Mouse (Mus musculus): ENCODE data around the gene Sept12. TPM values are rescaled to one million over a fixed set of nuclear protein-coding genes. Genes with fewer than 3 reads are reported as not detected.

Sept12 gene
- polyA plus RNA-seq, 1 experiment from 2014 or later = not detected

GRCm38 (mm10) chr16:4938461-4938860 lies 59.2 kb downstream of the Sept12 start, which contains the start of gene Nudt16l1:
Nudt16l1 (plus strand) TSS chr16:4938761.
- H3K36me3 ChIP-seq (ENCODE audit: control insufficient read depth, insufficient read depth, low read length) = peaks cover 16% of the 10 kb centered on the region; the same call in 1 of the 2 replicates
- ATAC-seq (ENCODE audit: low FRiP score) = peak; percentile 6; the same call in 1 of the 2 replicates
- H3K9me3 ChIP-seq (ENCODE audit: control insufficient read depth, low read length) = no peaks in the 10 kb centered on the region
- peak within 1 kb of the TSS; percentile 83 for H3K9ac ChIP-seq (ENCODE audit: low read depth, low read length)
- 7% methylated on average over 2 of the region's 2 CpGs for WGBS
- H3K27ac ChIP-seq (ENCODE audit: low read depth, low read length) = peak within 1 kb of the TSS; percentile 70
- H3K27me3 ChIP-seq (ENCODE audit: control insufficient read depth, insufficient read depth, low read length) = no peaks in the 10 kb centered on the region
- peak within 1 kb of the TSS; percentile 81 for H3K4me2 ChIP-seq (replicated peaks; ENCODE audit: low read depth, low read length)
- peaks cover 2% of the 10 kb centered on the region; the same call in 1 of the 2 replicates for H3K4me1 ChIP-seq (replicated peaks; ENCODE audit: control insufficient read depth, insufficient read depth, low read length)
- DNase-seq (ENCODE audit: low spot score) = no peak
- peak within 1 kb of the TSS; percentile 71 for H3K4me3 ChIP-seq (ENCODE audit: low read depth, low read length)

DNA sequence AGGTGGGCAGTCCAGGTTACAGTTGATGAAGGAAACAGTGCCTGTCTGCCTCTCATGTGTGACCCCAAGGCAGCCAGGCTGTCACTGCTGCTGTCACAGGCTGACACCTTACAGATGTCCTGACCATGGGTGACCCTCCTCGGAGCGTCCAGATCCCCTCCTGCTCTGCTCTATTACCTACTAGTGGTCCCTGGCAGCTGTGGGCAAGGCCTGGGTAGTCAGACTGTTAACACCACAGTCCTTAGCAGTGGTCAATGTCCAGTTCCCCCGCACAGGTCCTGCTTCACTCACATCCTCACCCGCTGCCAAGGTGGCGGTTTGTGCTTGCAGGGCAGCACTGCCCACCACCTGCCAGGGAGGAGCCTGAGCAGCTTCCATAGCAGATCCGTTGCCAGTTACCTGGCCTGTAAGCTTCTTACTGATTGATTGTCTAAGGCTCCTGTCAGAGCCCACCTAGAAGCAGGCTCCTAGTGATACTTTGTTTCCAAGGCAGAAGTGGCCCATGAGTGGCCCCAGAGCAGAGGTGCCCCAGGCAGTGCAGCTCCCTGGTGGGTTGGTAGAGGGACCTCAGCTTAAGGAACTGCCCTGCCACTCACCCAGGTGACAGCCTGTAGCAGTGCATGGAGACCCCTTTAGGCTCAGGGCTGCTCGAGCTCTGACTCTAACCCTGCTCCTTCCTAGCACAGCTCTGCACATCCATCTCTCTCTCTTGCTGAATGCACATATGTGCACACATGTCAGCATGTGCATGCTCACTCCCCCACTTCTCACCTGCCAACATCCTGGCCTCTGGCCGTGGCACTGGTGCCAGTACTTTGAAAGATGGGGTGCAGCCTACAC lies 60.1 kb downstream of the Sept12 start:
- Histone ChIP-seq H3K4me1 (replicated peaks; ENCODE audit: control insufficient read depth, insufficient read depth, low read length) (peaks cover 2% of the 10 kb centered on the region; the same call in 1 of the 2 replicates), H3K9ac (ENCODE audit: low read depth, low read length) (no peak overlapping the region), H3K36me3 (ENCODE audit: control insufficient read depth, insufficient read depth, low read length) (peaks cover 12% of the 10 kb centered on the region; the same call in 1 of the 2 replicates), H3K27ac (ENCODE audit: low read depth, low read length) (no peak overlapping the region), H3K4me3 (ENCODE audit: low read depth, low read length) (no peak overlapping the region), H3K27me3 (ENCODE audit: control insufficient read depth, insufficient read depth, low read length) (no peaks in the 10 kb centered on the region), H3K9me3 (ENCODE audit: control insufficient read depth, low read length) (no peaks in the 10 kb centered on the region), H3K4me2 (replicated peaks; ENCODE audit: low read depth, low read length) (no peak overlapping the region)
- 87% methylated on average over 8 of the region's 8 CpGs for WGBS
- no peak for DNase-seq (ENCODE audit: low spot score)
- ATAC-seq (ENCODE audit: low FRiP score) = no peak

Other genes with a start within 250 kb of the Sept12 start
- gene Cdip1, start 207.6 kb downstream of the Sept12 start, polyA plus RNA-seq (2014; fragmentation: Nextera tagmentation; extraction: Ambion mirVana) = 76.1 and 80.5 TPM in 2 replicates
- gene 4930562C15Rik, start 162.4 kb downstream of the Sept12 start, polyA plus RNA-seq (2014; fragmentation: Nextera tagmentation; extraction: Ambion mirVana) = 0.11 and 0.17 TPM in 2 replicates
- gene Ubald1, start 117.5 kb downstream of the Sept12 start, polyA plus RNA-seq (2014; fragmentation: Nextera tagmentation; extraction: Ambion mirVana) = 26.1 and 28.9 TPM in 2 replicates
- gene Mgrn1, start 111.6 kb downstream of the Sept12 start, polyA plus RNA-seq (2014; fragmentation: Nextera tagmentation; extraction: Ambion mirVana) = 61.3 and 68.8 TPM in 2 replicates
- 131 and 138 TPM in 2 replicates for gene Nudt16l1, start 59.1 kb downstream of the Sept12 start, polyA plus RNA-seq (2014; fragmentation: Nextera tagmentation; extraction: Ambion mirVana)
- gene Anks3, start 33.6 kb downstream of the Sept12 start, polyA plus RNA-seq (2014; fragmentation: Nextera tagmentation; extraction: Ambion mirVana) = 41.1 and 46.6 TPM in 2 replicates
- gene Smim22, start 9.4 kb upstream of the Sept12 start, polyA plus RNA-seq (2014; fragmentation: Nextera tagmentation; extraction: Ambion mirVana) = 3.5 and 4.5 TPM in 2 replicates
- 74.1 and 84.9 TPM in 2 replicates for gene Rogdi, start 15.7 kb upstream of the Sept12 start, polyA plus RNA-seq (2014; fragmentation: Nextera tagmentation; extraction: Ambion mirVana)
- 112 and 168 TPM in 2 replicates for gene Glyr1, start 52.0 kb upstream of the Sept12 start, polyA plus RNA-seq (2014; fragmentation: Nextera tagmentation; extraction: Ambion mirVana)
- 23.4 and 25.1 TPM in 2 replicates for gene Ubn1, start 52.2 kb upstream of the Sept12 start, polyA plus RNA-seq (2014; fragmentation: Nextera tagmentation; extraction: Ambion mirVana)
- 0.81 and 1.2 TPM in 2 replicates for gene Ppl, start 134.6 kb upstream of the Sept12 start, polyA plus RNA-seq (2014; fragmentation: Nextera tagmentation; extraction: Ambion mirVana)
- 0.54 and 0.62 TPM in 2 replicates for gene Sec14l5, start 149.3 kb upstream of the Sept12 start, polyA plus RNA-seq (2014; fragmentation: Nextera tagmentation; extraction: Ambion mirVana)
- gene Nagpa, start 206.2 kb upstream of the Sept12 start, polyA plus RNA-seq (2014; fragmentation: Nextera tagmentation; extraction: Ambion mirVana) = 9.8 and 10.4 TPM in 2 replicates
- 5.3 and 7.0 TPM in 2 replicates for gene AU021092, start 224.4 kb upstream of the Sept12 start, polyA plus RNA-seq (2014; fragmentation: Nextera tagmentation; extraction: Ambion mirVana)
- 25.5 and 28.1 TPM in 2 replicates for gene Alg1, start 235.8 kb upstream of the Sept12 start, polyA plus RNA-seq (2014; fragmentation: Nextera tagmentation; extraction: Ambion mirVana)

All from hindbrain, embryonic 11.5 days (tissue).